Mouse (Mus musculus) lung, postnatal 25 days (tissue): ENCODE measurements around the gene Fat2.

ENCODE experiments used
- DNase-seq: peaks from one replicate; pipeline ENCODE4 v3.0.0; 2022; ENCODE audit warnings: low spot score

Fat2 gene

GRCm38 (mm10) chr11:55329868-55330772 lies 6.2 kb downstream of the Fat2 start:
- DNase-seq = no peak

GRCm38 (mm10) chr11:55327558-55328409 lies 8.6 kb downstream of the Fat2 start:
- DNase-seq = no peak

GRCm38 (mm10) chr11:55327111-55327510 lies 9.3 kb downstream of the Fat2 start:
- DNase-seq = no peak

- DNase-seq = no peak
Observed at GRCm38 (mm10) chr11:55326211-55326610, 10.2 kb downstream of the Fat2 start.

GRCm38 (mm10) chr11:55323854-55324253 lies 12.5 kb downstream of the Fat2 start:
- no peak for DNase-seq

GRCm38 (mm10) chr11:55320990-55321389 lies 15.4 kb downstream of the Fat2 start:
- no peak for DNase-seq

- DNase-seq = no peak
Observed at GRCm38 (mm10) chr11:55315966-55316365, 20.4 kb downstream of the Fat2 start.

GRCm38 (mm10) chr11:55314704-55315047 lies 21.7 kb downstream of the Fat2 start:
- no peak for DNase-seq

GRCm38 (mm10) chr11:55313768-55314703 lies 22.3 kb downstream of the Fat2 start:
- peak; percentile 25 for DNase-seq

GRCm38 (mm10) chr11:55302350-55302749 lies 34.0 kb downstream of the Fat2 start:
- DNase-seq = no peak

- DNase-seq = no peak
Observed at GRCm38 (mm10) chr11:55293179-55293578, 43.2 kb downstream of the Fat2 start.

- no peak for DNase-seq
Observed at GRCm38 (mm10) chr11:55291901-55292300, 44.5 kb downstream of the Fat2 start.

- no peak for DNase-seq
Observed at GRCm38 (mm10) chr11:55289851-55290391, 46.4 kb downstream of the Fat2 start.

- peak; percentile 4 for DNase-seq
Observed at GRCm38 (mm10) chr11:55274756-55275155, 61.6 kb downstream of the Fat2 start.

- no peak for DNase-seq
Observed at GRCm38 (mm10) chr11:55268580-55268979, 67.8 kb downstream of the Fat2 start.

- no peak for DNase-seq
Observed at GRCm38 (mm10) chr11:55265647-55266046, 70.7 kb downstream of the Fat2 start.

- no peak for DNase-seq
Observed at GRCm38 (mm10) chr11:55264318-55264717, 72.0 kb downstream of the Fat2 start.

GRCm38 (mm10) chr11:55262000-55262399 lies 74.4 kb downstream of the Fat2 start:
- no peak for DNase-seq

GRCm38 (mm10) chr11:55261105-55261504 lies 75.3 kb downstream of the Fat2 start:
- no peak for DNase-seq

GRCm38 (mm10) chr11:55253391-55253790 lies 83.0 kb downstream of the Fat2 start:
- DNase-seq = no peak

- DNase-seq = peak; percentile 14
Observed at GRCm38 (mm10) chr11:55250527-55250926, 85.8 kb downstream of the Fat2 start.

GRCm38 (mm10) chr11:55240556-55240955 lies 95.8 kb downstream of the Fat2 start:
- peak; percentile 85 for DNase-seq
